Mouse (Mus musculus): Measurements from ENCODE around the gene Cux1.

GRCm38 (mm10) chr5:136570171-136570570, 2.9 kb upstream of the Cux1 start:
- TF ChIP-seq POLR2A (IDR thresholded peaks at IDR 0.05; ENCODE audit: control insufficient read depth, extremely low read depth, insufficient read depth, low read length, poor library complexity) (no peak), CTCF (IDR thresholded peaks at IDR 0.05; ENCODE audit: borderline replicate concordance, control insufficient read depth, extremely low read depth, insufficient read depth, low read length, poor library complexity) (no peak)
